Mouse (Mus musculus) mouse trophoblast stem cell (cell line): ENCODE results near the gene Pnpla3.
"Not testable (repeated sequence)": the region's sequence is repeated elsewhere in the genome, so short reads cannot be mapped to it uniquely, and the experiment has no call there.

ENCODE experiments used
- in situ Hi-C, 2 experiments: fragments of 300-500 bp; cut with MseI, MboI; formaldehyde crosslinking; loops; 2 replicates in 1 of 2; 3 replicates in 1 of 2; pipeline ENCODE4 v1.15.1; 2025

Pnpla3 gene

GRCm38 (mm10) chr15:84167600-84167999 lies at the start of gene Pnpla3:
TSS of gene Pnpla3 (plus strand) at chr15:84167837.
- in situ Hi-C loops = no loop called here

- in situ Hi-C loops = no loop called here
These were observed 47.0 kb upstream of the Pnpla3 start for GRCm38 (mm10) chr15:84120612-84121011.

- in situ Hi-C loops = no loop called here
These were observed 46.6 kb upstream of the Pnpla3 start for GRCm38 (mm10) chr15:84121036-84121435.

GRCm38 (mm10) chr15:84123075-84123474 lies 44.6 kb upstream of the Pnpla3 start, which contains the start of gene Pnpla5:
TSS of gene Pnpla5 (minus strand) at chr15:84123175.
- in situ Hi-C loops = no loop called here

- in situ Hi-C loops = no loop called here
These were observed 43.6 kb upstream of the Pnpla3 start for GRCm38 (mm10) chr15:84124086-84124485.

GRCm38 (mm10) chr15:84126447-84126846 lies 41.2 kb upstream of the Pnpla3 start:
- in situ Hi-C loops = no loop called here

- in situ Hi-C loops = no loop called here
These were observed 40.8 kb upstream of the Pnpla3 start for GRCm38 (mm10) chr15:84126871-84127270.

- in situ Hi-C loops = no loop called here
These were observed 36.4 kb upstream of the Pnpla3 start for GRCm38 (mm10) chr15:84131096-84131786.

GRCm38 (mm10) chr15:84131971-84132370 lies 35.7 kb upstream of the Pnpla3 start:
- in situ Hi-C loops = no loop called here

GRCm38 (mm10) chr15:84133440-84133839 lies 34.2 kb upstream of the Pnpla3 start:
- in situ Hi-C loops = no loop called here

- in situ Hi-C loops = no loop called here
These were observed 32.2 kb upstream of the Pnpla3 start for GRCm38 (mm10) chr15:84135472-84135871.

GRCm38 (mm10) chr15:84136473-84137415 lies 30.9 kb upstream of the Pnpla3 start:
- in situ Hi-C loops = no loop called here

- in situ Hi-C loops = no loop called here
These were observed 28.0 kb upstream of the Pnpla3 start for GRCm38 (mm10) chr15:84139592-84140005.

- in situ Hi-C loops = no loop called here
These were observed 27.5 kb upstream of the Pnpla3 start for GRCm38 (mm10) chr15:84140109-84140508.

GRCm38 (mm10) chr15:84140929-84141328 lies 26.7 kb upstream of the Pnpla3 start:
- in situ Hi-C loops = no loop called here

- in situ Hi-C loops = no loop called here
These were observed 11.5 kb upstream of the Pnpla3 start for GRCm38 (mm10) chr15:84156158-84156557.

GRCm38 (mm10) chr15:84157530-84157929 lies 10.1 kb upstream of the Pnpla3 start:
- in situ Hi-C loops = not testable (repeated sequence)

GRCm38 (mm10) chr15:84161871-84162270 lies 5.8 kb upstream of the Pnpla3 start:
- in situ Hi-C loops = no loop called here

- in situ Hi-C loops = no loop called here
These were observed 819 bp upstream of the Pnpla3 start for GRCm38 (mm10) chr15:84166818-84167217.

GRCm38 (mm10) chr15:84168170-84169161 lies 829 bp downstream of the Pnpla3 start:
- in situ Hi-C loops = no loop called here

- in situ Hi-C loops = no loop called here
These were observed 1.9 kb downstream of the Pnpla3 start for GRCm38 (mm10) chr15:84169511-84169910.
